Mouse (Mus musculus): ENCODE results near the gene Irf8. TPM values are rescaled to one million over a fixed set of nuclear protein-coding genes. Genes with fewer than 3 reads are reported as not detected.

Gene Irf8
- polyA plus RNA-seq, 1 experiment from 2014 or later: 31.8 TPM

DNA sequence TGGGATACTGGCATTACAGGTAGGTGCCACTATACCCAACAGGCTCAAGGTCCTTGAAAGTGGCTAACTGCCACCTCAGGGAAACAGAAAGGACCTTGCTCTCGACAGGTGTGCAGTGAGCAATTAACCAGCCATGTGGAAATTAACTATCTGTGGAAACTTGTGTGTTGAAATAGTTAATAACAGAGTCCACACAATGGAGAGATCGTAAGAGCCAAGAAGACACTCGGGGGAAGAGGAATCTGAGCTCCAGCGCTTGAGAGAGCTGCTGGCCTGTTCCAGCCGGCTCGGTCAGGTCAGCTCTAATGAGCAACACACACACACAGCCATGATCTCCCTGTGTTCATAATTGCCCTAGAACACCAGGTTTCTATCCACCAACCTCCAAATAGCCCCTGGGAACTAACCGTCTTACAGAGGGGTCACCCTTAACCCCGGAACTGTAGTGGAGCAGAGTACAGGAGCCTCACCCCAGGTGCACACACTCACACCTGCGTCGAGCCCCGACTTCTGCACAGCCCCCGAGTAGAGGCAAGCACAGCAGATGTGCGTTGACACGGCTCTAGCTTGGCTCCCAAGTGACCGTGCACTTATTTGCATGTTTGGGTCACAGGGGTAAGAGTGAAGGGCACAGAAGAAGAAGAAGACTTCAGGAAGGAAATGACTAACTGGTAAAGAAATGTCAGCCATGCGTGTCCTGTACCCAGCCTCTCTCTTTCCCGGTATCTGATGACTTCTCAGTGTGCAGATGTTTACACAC is 11.2 kb upstream of the Irf8 start:
- Histone ChIP-seq H3K27ac (ENCODE audit: low read depth) (peak overlapping the region; percentile 25; the same call in 1 of the 2 replicates), H3K4me2 (ENCODE audit: low read depth, low read length) (no peak overlapping the region), H3K4me1 (ENCODE audit: insufficient read depth) (peaks cover 13% of the 10 kb centered on the region; the same call in 1 of the 2 replicates), H3K9me3 (ENCODE audit: low read length) (0 out of 2 replicates have a peak, but pooled peaks cover 3% of the 10 kb centered on the region), H3K36me3 (replicated peaks; ENCODE audit: insufficient read depth, low read length) (no peaks in the 10 kb centered on the region), H3K4me3 (ENCODE audit: low read depth, low read length) (no peak overlapping the region), H3K9ac (replicated peaks) (no peak overlapping the region), H3K27me3 (ENCODE audit: insufficient read depth, low read length) (no peaks in the 10 kb centered on the region)
- TF ChIP-seq EP300 (IDR thresholded peaks at IDR 0.05; ENCODE audit: low read depth) (no peak), CTCF (IDR thresholded peaks at IDR 0.05; ENCODE audit: low read depth) (no peak)
- WGBS (ENCODE audit: insufficient replicate concordance): 39% methylated on average over 17 of the region's 17 CpGs
- ATAC-seq (peak; percentile 59), DNase-seq (no peak)

DNA sequence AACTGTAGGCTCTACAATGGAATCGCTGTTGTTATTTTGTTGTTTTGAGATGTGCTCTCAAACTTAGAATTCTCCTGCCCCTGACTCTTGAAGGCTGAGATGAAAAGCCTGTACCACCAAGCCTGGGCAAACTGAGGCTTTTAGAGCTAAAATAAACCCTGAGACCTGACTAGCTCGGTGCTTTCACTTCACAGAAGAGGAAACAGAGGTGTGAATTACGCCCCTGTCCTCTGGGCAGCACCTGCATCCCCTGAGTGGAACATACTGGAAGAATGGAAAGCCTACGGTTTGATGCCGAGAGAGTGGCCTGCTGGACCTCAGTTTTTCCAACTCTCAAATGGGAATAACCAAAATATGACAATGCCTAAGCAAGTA is 10.6 kb upstream of the Irf8 start:
- Histone ChIP-seq H3K9ac (replicated peaks) (no peak overlapping the region), H3K9me3 (ENCODE audit: low read length) (0 out of 2 replicates have a peak, but pooled peaks cover 3% of the 10 kb centered on the region), H3K4me1 (ENCODE audit: insufficient read depth) (peaks cover 16% of the 10 kb centered on the region; the same call in 1 of the 2 replicates), H3K4me3 (ENCODE audit: low read depth, low read length) (no peak overlapping the region), H3K27ac (ENCODE audit: low read depth) (peak overlapping the region; percentile 46), H3K27me3 (ENCODE audit: insufficient read depth, low read length) (no peaks in the 10 kb centered on the region), H3K36me3 (replicated peaks; ENCODE audit: insufficient read depth, low read length) (no peaks in the 10 kb centered on the region), H3K4me2 (ENCODE audit: low read depth, low read length) (no peak overlapping the region)
- no peak for TF ChIP-seq EP300 (IDR thresholded peaks at IDR 0.05; ENCODE audit: low read depth)
- TF ChIP-seq CTCF (IDR thresholded peaks at IDR 0.05; ENCODE audit: low read depth): no peak
- 57% methylated on average over 5 of the region's 5 CpGs for WGBS (ENCODE audit: insufficient replicate concordance)
- DNase-seq (no peak), ATAC-seq (no peak)

DNA sequence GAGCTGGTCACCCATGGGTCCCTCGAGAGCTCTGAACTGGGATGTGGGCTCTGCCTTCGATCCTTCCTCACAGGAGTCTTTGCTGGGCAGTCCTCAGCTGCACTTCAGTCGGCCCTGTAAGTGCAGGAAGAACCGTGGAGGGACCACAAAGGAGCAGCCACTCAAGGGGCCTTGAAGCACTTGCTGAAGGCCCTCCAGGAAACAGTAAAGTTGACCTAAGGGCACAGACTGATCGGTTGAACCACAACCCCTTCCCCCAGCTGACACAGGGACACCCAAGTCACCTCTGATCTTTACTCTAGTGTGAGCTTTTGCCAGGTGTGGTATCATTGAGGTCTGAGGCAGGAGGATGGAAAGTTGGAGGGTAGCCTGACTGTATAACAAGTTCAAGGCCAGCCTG is 10.1 kb upstream of the Irf8 start:
- H3K4me2 ChIP-seq (ENCODE audit: low read depth, low read length): no peak overlapping the region

DNA sequence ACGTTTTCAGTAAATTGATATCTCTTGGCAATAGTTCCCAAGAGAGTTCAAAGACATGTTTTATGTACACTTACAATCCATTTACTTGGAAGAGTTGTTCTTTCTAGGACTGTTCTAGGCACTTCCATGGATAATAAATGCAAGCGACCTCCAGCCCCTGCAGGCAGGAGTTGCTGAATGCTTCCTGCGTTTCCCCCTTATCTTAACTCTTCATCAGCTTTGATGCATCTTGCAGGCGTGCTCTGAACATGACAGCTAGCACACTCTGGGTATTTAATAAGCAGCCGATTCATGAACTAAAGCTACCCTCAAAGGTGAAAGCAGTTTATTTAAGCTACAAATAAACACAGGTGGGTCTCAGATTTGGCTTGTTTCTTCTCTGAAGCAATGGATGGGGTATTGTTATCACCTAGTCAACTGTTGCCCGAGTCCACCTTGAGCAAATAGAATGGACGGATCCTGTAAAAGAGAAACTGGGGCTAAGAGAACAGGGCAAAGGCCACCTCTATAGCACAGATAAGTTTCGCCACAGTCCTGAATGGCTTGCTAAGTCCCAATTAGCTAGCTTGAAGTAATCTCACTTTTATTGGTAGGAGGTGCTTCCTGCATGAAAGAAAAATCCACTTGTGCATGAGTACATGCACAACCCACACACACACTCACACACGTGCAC is 7.5 kb upstream of the Irf8 start:
- H3K4me3 ChIP-seq (ENCODE audit: low read depth, low read length): no peak overlapping the region
- no peak overlapping the region for H3K9ac ChIP-seq (replicated peaks)
- ATAC-seq: peak; percentile 87
- TF ChIP-seq CTCF (IDR thresholded peaks at IDR 0.05; ENCODE audit: low read depth) (no peak), EP300 (IDR thresholded peaks at IDR 0.05; ENCODE audit: low read depth) (no peak)
- H3K27ac ChIP-seq (ENCODE audit: low read depth): no peak overlapping the region
- 45% methylated on average over 9 of the region's 9 CpGs for WGBS (ENCODE audit: insufficient replicate concordance)
- H3K27me3 ChIP-seq (ENCODE audit: insufficient read depth, low read length): no peaks in the 10 kb centered on the region
- peaks cover 16% of the 10 kb centered on the region; the same call in 1 of the 2 replicates for H3K4me1 ChIP-seq (ENCODE audit: insufficient read depth)
- H3K4me2 ChIP-seq (ENCODE audit: low read depth, low read length): no peak overlapping the region
- H3K36me3 ChIP-seq (replicated peaks; ENCODE audit: insufficient read depth, low read length): no peaks in the 10 kb centered on the region
- H3K9me3 ChIP-seq (ENCODE audit: low read length): no peaks in the 10 kb centered on the region
- no peak for DNase-seq

More for the DNA sequence above, 10.1 kb upstream of the Irf8 start:
- ATAC-seq: no peak
- no peak overlapping the region for H3K4me3 ChIP-seq (ENCODE audit: low read depth, low read length)
- 42% methylated on average over 5 of the region's 5 CpGs for WGBS (ENCODE audit: insufficient replicate concordance)
- peaks cover 16% of the 10 kb centered on the region; the same call in 1 of the 2 replicates for H3K4me1 ChIP-seq (ENCODE audit: insufficient read depth)
- DNase-seq: no peak
- no peak overlapping the region for H3K9ac ChIP-seq (replicated peaks)
- no peak for TF ChIP-seq CTCF (IDR thresholded peaks at IDR 0.05; ENCODE audit: low read depth)
- TF ChIP-seq EP300 (IDR thresholded peaks at IDR 0.05; ENCODE audit: low read depth): no peak
- H3K36me3 ChIP-seq (replicated peaks; ENCODE audit: insufficient read depth, low read length): no peaks in the 10 kb centered on the region
- 0 out of 2 replicates have a peak, but pooled peaks cover 3% of the 10 kb centered on the region for H3K9me3 ChIP-seq (ENCODE audit: low read length)
- no peaks in the 10 kb centered on the region for H3K27me3 ChIP-seq (ENCODE audit: insufficient read depth, low read length)
- H3K27ac ChIP-seq (ENCODE audit: low read depth): peak overlapping the region; percentile 46

DNA sequence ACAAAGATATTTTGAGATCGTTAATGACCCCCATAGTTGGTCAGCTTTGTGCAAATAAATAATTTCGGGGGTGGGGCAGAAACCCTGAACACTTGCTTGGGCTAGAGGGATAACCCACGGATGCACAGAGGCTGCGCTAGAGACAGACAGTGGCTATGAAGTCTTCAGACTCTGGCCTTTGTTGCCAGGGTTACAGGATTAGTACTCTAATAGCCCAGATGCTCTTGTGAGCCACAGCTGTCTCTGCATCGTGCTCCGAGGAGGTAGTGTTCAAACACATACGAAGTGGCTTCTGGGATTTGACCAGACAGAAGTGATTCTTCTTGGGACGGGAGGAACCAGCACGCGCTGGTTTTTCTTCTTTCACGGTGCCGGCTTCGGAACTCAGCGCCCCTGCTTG is 4.6 kb upstream of the Irf8 start:
- H3K9me3 ChIP-seq (ENCODE audit: low read length): no peaks in the 10 kb centered on the region
- H3K4me2 ChIP-seq (ENCODE audit: low read depth, low read length): no peak overlapping the region
- no peak for TF ChIP-seq CTCF (IDR thresholded peaks at IDR 0.05; ENCODE audit: low read depth)
- TF ChIP-seq EP300 (IDR thresholded peaks at IDR 0.05; ENCODE audit: low read depth): no peak
- H3K36me3 ChIP-seq (replicated peaks; ENCODE audit: insufficient read depth, low read length): no peaks in the 10 kb centered on the region
- H3K4me3 ChIP-seq (ENCODE audit: low read depth, low read length): no peak overlapping the region
- H3K27me3 ChIP-seq (ENCODE audit: insufficient read depth, low read length): peaks cover 10% of the 10 kb centered on the region; the same call in 1 of the 2 replicates
- no peak for ATAC-seq
- no peak overlapping the region for H3K27ac ChIP-seq (ENCODE audit: low read depth)
- H3K9ac ChIP-seq (replicated peaks): no peak overlapping the region
- peaks cover 15% of the 10 kb centered on the region; the same call in 1 of the 2 replicates for H3K4me1 ChIP-seq (ENCODE audit: insufficient read depth)
- DNase-seq: no peak
- 63% methylated on average over 14 of the region's 14 CpGs for WGBS (ENCODE audit: insufficient replicate concordance)

DNA sequence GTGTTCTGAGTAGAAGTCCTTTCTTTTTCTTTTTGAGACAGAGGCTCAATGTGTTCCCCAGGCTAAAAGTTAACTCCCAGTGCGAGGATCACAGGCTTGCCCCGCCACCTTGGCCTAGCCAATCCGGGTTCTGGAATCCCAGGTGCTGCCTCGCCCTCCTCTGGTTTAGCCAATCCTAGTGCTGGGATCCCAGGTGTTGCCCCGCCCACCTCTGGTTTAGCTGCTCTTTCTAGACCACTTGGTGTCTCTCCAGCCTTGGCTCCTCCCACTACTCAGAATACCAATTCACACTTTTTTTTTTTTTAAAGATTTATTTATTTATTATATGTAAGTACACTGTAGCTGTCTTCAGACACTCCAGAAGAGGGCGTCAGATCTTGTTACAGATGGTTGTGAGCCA is 4.1 kb upstream of the Irf8 start:
- no peak overlapping the region for H3K9ac ChIP-seq (replicated peaks)
- 68% methylated on average over 5 of the region's 6 CpGs for WGBS (ENCODE audit: insufficient replicate concordance)

More for the DNA sequence above, 4.1 kb upstream of the Irf8 start:
- peaks cover 15% of the 10 kb centered on the region; the same call in 1 of the 2 replicates for H3K4me1 ChIP-seq (ENCODE audit: insufficient read depth)
- DNase-seq: no peak
- ATAC-seq: no peak
- TF ChIP-seq CTCF (IDR thresholded peaks at IDR 0.05; ENCODE audit: low read depth): no peak
- no peaks in the 10 kb centered on the region for H3K9me3 ChIP-seq (ENCODE audit: low read length)
- H3K4me2 ChIP-seq (ENCODE audit: low read depth, low read length): no peak overlapping the region
- H3K27me3 ChIP-seq (ENCODE audit: insufficient read depth, low read length): peaks cover 11% of the 10 kb centered on the region; the same call in 1 of the 2 replicates
- no peak overlapping the region for H3K27ac ChIP-seq (ENCODE audit: low read depth)
- H3K36me3 ChIP-seq (replicated peaks; ENCODE audit: insufficient read depth, low read length): no peaks in the 10 kb centered on the region
- no peak overlapping the region for H3K4me3 ChIP-seq (ENCODE audit: low read depth, low read length)
